Mouse (Mus musculus) midbrain, embryonic 13.5 days (tissue): ENCODE results near the gene Sh3bp4. TPM values are rescaled to one million over a fixed set of nuclear protein-coding genes. Genes with fewer than 3 reads are reported as not detected.

Experiments used
- ATAC-seq: fragments of 200-750 bp; cut with Nextera tagmentation; 2 replicates; pipeline ENCODE4 v1.8.0; 2017; ENCODE audit warnings: mild to moderate bottlenecking, moderate TSS enrichment, moderate library complexity
- H3K27ac ChIP-seq: fragments of 300-500 bp; sonication (generic); 2 replicates; pipeline ENCODE4 v1.5.1; 2015; ENCODE audit warnings: inconsistent platforms, mild to moderate bottlenecking, moderate library complexity
- H3K27me3 ChIP-seq: fragments of 300-500 bp; sonication (generic); 2 replicates; pipeline ENCODE4 v1.6.1; 2015; ENCODE audit warnings: mild to moderate bottlenecking, inconsistent platforms
- H3K36me3 ChIP-seq: fragments of 300-500 bp; sonication (generic); 2 replicates; pipeline ENCODE4 v1.6.1; 2015; ENCODE audit warnings: mild to moderate bottlenecking, inconsistent platforms
- H3K4me1 ChIP-seq: fragments of 300-500 bp; sonication (generic); replicated peaks from 2 replicates; pipeline ENCODE4 v1.6.1; 2015; ENCODE audit warnings: inconsistent platforms
- H3K4me2 ChIP-seq: fragments of 300-500 bp; sonication (generic); replicated peaks from 2 replicates; pipeline ENCODE4 v1.6.1; 2015; ENCODE audit warnings: moderate library complexity, mild to moderate bottlenecking, inconsistent platforms
- H3K4me3 ChIP-seq: fragments of 300-500 bp; sonication (generic); replicated peaks from 2 replicates; pipeline ENCODE4 v1.5.1; 2015; ENCODE audit warnings: mild to moderate bottlenecking, inconsistent platforms
- H3K9ac ChIP-seq: fragments of 300-500 bp; sonication (generic); replicated peaks from 2 replicates; pipeline ENCODE4 v1.6.1; 2015; ENCODE audit warnings: mild to moderate bottlenecking, inconsistent platforms
- H3K9me3 ChIP-seq: fragments of 300-500 bp; sonication (generic); 2 replicates; pipeline ENCODE4 v1.6.1; 2016; ENCODE audit warnings: mild to moderate bottlenecking, inconsistent platforms
- WGBS: fragments of 180-500 bp; shearing (Covaris S2); methylation state at CpG from one replicate; pipeline ENCODE4 v1.1.7; 2015; 5-methylcytosine and 5-hydroxymethylcytosine counted together
- polyA plus RNA-seq: library from polyadenylated mRNA; unstranded; fragments of >200 nt; fragmentation: Nextera tagmentation; extraction: Ambion mirVana; gene quantifications from 2 replicates; pipeline ENCODE4 v1.2.1, GENCODE M21; 2015

Sh3bp4 gene
- polyA plus RNA-seq, 1 experiment from 2014 or later = 13.2 TPM

DNA sequence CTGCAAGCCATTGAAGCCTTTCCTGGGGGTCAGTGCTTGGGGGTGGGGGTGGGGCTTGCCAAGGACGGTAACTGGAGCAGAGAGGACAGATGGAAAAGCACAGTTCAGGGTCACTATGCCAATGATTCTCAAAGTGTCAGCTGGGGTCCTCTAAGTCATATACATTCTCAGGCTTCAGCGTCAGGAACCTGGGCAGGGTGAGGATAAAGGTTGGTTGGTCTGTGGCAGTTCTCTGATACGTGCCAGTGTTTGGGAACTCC is 32.7 kb downstream of the Sh3bp4 start:
- ATAC-seq = no peak
- 29% methylated on average over 3 of the region's 3 CpGs for WGBS
- H3K27ac ChIP-seq = no peak overlapping the region

DNA sequence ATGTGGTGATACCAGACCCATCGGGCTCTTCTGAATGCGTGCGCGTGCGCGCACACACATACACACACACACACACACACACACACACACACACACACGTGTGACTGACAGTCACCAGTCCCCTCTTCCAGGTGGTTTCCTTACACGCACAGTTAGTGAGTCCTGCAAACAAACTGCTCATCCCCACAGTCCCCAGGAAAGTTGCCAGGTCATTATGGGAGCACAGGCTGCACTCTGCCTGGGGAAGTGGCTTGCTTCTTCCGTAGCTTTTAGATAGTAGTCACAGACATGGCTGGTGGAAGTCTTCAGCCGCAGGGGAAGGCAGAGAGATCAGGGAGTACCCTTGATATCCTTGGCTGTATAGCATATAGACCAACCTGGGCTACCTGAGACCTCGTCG is 33.3 kb downstream of the Sh3bp4 start:
- WGBS = 89% methylated on average over 12 of the region's 12 CpGs
- no peak overlapping the region for H3K4me2 ChIP-seq
- H3K27me3 ChIP-seq = no peaks in the 10 kb centered on the region
- H3K4me3 ChIP-seq = no peak overlapping the region
- no peaks in the 10 kb centered on the region for H3K9me3 ChIP-seq
- no peaks in the 10 kb centered on the region for H3K36me3 ChIP-seq
- H3K27ac ChIP-seq = no peak overlapping the region
- H3K9ac ChIP-seq = no peak overlapping the region
- no peak for ATAC-seq
- peaks cover 39% of the 10 kb centered on the region for H3K4me1 ChIP-seq

More for the DNA sequence above, 32.7 kb downstream of the Sh3bp4 start:
- H3K36me3 ChIP-seq = no peaks in the 10 kb centered on the region
- H3K4me1 ChIP-seq = peaks cover 33% of the 10 kb centered on the region
- H3K9ac ChIP-seq = no peak overlapping the region
- H3K27me3 ChIP-seq = no peaks in the 10 kb centered on the region
- no peak overlapping the region for H3K4me2 ChIP-seq
- H3K4me3 ChIP-seq = no peak overlapping the region
- no peaks in the 10 kb centered on the region for H3K9me3 ChIP-seq

DNA sequence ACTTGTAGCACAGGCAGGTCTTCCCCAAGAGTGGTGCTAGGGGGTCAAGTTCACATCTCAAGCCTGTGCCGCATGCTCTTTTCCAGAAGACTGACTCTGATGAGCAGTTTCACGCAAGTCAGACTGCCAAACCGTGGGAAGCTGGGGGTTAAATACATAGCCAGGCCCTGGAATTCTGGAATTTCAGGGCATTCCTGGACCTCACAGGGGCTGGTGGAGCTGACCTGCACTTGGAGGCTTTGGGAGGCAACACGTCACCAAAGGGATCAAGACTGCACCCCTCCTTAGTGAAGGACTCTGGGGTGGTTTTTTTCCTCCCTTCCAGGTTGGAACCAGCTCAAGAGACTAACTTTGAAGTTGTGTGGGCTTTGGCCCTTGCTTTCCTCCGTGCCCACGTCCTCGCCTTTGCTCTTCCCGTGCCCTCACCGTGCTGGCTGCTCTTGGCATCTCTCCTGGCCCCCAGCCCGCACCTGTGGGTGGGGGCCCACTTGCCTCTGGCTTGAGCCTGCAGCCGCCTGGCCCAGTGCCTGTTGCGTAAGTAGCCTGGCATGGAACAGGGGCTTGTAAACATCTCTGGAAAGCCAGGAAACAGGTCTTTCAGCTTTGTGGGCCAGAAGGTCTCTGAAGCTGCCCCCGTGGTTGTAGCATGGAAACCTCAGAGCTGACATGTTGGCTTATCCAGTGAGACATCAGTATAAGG is 34.0 kb downstream of the Sh3bp4 start:
- Histone ChIP-seq H3K27ac (no peak overlapping the region), H3K4me3 (no peak overlapping the region)
- WGBS = 82% methylated on average over 13 of the region's 13 CpGs

DNA sequence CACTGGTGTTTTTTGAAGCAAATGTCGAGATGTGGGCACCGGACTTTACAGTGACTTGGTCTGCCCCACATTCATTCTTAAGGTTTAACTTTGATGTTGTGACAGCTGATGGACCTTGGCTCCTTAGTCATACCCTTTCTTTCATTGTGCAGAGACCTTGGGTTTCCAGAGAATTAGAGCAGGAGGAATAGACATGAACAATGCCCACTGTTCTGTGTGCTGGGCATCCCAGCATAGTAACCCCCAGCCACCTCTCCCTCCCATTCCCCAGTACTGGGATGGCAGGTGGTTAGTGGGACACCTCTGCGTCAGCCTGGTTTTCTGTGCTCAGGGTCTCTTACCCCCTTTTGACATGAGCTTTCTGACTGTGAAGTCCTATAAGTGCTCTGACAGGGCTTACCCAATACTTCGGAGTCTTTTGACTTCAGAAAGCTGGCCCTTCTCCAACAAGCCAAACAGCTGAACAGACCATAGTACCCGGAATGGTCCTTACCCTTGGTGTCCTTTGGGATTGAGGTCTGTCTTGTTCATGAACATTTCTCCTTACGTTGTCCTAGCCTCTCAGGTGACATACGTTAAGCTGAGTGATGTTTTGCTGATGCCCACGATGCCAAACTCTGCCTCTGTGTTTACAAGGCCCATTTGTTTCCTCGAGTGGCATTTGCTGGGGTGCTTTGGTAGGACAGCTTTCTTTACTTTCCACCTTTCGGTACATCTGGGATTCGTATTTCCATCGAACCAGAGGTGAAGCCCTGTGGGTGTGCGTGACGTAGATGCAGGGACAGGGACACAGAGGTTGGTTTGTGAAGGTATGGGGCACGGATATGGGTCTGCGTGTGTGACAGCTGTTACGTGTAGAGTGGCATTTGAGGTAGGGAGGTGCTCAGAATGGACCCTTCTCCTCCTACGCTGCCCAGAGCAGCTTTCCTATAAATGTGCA is 35.9 kb downstream of the Sh3bp4 start:
- Histone ChIP-seq H3K9ac (no peak overlapping the region), H3K4me2 (no peak overlapping the region), H3K36me3 (no peaks in the 10 kb centered on the region), H3K4me3 (no peak overlapping the region), H3K27ac (no peak overlapping the region), H3K9me3 (no peaks in the 10 kb centered on the region), H3K27me3 (no peaks in the 10 kb centered on the region), H3K4me1 (peaks cover 42% of the 10 kb centered on the region)
- WGBS = 91% methylated on average over 18 of the region's 18 CpGs
- ATAC-seq = no peak

More for the DNA sequence above, 34.0 kb downstream of the Sh3bp4 start:
- Histone ChIP-seq H3K4me1 (peaks cover 42% of the 10 kb centered on the region), H3K9me3 (no peaks in the 10 kb centered on the region), H3K36me3 (no peaks in the 10 kb centered on the region), H3K27me3 (no peaks in the 10 kb centered on the region), H3K9ac (no peak overlapping the region), H3K4me2 (no peak overlapping the region)
- ATAC-seq = no peak

DNA sequence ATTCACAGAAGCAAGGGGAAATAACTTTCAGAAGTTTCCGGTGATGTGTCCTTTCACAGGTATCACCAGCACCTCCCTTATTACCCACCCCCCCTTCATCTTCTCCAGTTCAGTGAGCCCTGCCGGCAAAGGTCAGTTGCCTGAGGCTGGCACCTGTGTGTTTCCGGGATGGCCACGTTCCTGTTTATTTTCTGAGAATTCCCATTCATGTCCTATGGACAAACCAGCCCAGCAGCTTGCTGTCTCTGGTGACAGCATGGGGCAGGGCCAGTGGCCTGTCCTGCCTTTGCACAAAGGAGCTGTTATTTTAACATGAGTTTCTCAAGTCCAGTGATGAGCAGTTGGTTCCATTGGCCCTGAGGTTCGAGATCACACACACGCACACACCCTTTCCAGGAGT is 37.3 kb downstream of the Sh3bp4 start:
- Histone ChIP-seq H3K4me3 (no peak overlapping the region), H3K4me2 (no peak overlapping the region), H3K36me3 (no peaks in the 10 kb centered on the region), H3K27ac (no peak overlapping the region), H3K4me1 (peaks cover 39% of the 10 kb centered on the region), H3K27me3 (no peaks in the 10 kb centered on the region), H3K9ac (no peak overlapping the region), H3K9me3 (no peaks in the 10 kb centered on the region)
- no peak for ATAC-seq
- 62% methylated on average over 6 of the region's 6 CpGs for WGBS

DNA sequence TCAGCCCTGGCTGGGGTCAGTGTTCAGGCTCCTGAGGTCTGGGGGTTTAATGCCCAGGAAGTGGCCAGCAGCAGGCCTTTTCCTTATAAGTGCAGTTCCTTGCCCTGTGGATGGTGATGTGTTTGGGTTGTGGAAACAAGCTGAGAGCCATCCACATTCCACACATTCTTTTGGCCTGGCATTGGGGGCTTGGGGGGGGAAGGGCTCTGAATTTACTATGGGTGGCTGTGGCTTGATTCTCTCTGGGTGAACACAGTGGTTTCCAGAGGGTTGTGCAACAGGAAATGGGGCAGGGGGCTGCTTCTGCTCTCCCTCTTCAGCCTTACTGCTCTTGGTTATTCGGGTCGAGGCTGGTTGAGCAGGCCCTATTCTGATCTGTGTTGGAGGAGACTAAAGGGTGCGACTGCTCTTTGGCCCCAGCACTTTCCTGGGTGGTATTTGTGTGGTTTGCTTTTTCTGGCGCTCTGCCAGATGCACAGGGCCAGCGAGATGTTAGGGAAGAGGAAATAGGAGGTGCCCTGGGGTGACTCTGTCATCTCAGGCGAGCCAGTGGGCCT is 38.2 kb downstream of the Sh3bp4 start:
- H3K9me3 ChIP-seq = no peaks in the 10 kb centered on the region
- no peak for ATAC-seq
- no peak overlapping the region for H3K4me2 ChIP-seq
- H3K36me3 ChIP-seq = no peaks in the 10 kb centered on the region
- H3K4me3 ChIP-seq = no peak overlapping the region
- H3K9ac ChIP-seq = no peak overlapping the region
- peaks cover 30% of the 10 kb centered on the region for H3K4me1 ChIP-seq
- WGBS = 32% methylated on average over 6 of the region's 6 CpGs
- H3K27ac ChIP-seq = no peak overlapping the region
- H3K27me3 ChIP-seq = no peaks in the 10 kb centered on the region

DNA sequence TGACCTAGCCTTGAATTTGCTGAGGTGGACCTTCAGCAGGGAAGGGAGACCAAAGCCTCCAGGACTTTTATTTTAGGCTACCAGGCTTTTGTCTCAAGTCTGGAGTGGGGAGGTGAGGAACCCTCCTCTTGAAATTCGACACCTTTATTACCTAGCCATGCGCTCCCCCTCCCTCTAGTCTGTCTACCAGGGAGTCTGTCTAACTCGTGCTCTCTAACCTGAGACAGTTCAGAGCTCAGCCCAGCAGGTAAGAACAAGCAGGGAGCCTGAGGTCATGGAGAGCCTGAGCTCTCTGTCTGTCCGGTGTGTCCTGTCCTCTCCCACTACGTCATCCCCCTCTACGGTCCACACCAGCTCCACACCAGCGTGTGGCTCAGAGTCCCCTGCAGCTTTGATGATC is 39.6 kb downstream of the Sh3bp4 start:
- Histone ChIP-seq H3K27me3 (no peaks in the 10 kb centered on the region), H3K9me3 (no peaks in the 10 kb centered on the region), H3K4me3 (no peak overlapping the region), H3K4me1 (peaks cover 21% of the 10 kb centered on the region), H3K36me3 (no peaks in the 10 kb centered on the region), H3K4me2 (no peak overlapping the region), H3K27ac (no peak overlapping the region), H3K9ac (no peak overlapping the region)
- ATAC-seq = no peak
- 64% methylated on average over 7 of the region's 7 CpGs for WGBS

DNA sequence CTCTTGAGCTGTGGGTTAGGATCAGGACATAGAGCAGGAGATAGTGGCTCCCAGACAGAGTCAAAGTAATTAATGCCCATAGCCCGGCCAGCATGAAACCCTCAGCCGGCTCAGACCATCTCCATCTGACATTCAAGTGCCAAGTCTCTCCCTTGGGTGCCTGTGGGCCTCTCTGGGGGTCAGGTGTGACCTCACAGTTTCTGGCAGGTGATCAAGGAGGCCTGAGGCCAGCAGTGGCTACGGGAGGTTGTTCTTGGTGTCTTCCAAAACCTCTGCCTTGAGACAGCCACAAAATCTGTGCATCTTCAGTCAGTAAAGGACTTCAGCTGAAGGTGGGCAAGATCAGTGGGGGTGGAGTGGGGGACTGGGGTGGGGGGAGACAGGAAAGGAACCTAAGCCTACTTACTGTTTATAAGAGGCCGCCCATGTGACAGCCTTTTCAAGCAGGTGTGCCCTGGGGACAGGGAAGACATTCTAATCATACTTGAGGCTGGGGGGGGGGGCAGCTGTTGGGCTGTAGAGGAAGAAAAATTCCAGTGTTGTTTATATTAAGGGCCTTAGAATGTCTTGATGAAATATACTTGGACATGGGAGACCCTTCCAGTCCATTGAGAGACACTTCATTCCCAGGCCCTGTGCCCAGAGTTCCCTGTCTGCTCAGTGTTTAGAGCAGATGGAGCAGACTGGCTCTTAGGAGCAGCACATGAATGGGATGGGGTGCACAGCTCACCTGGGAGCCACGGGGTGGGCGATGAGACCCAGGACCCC is 40.7 kb downstream of the Sh3bp4 start:
- Histone ChIP-seq H3K4me1 (peaks cover 21% of the 10 kb centered on the region), H3K4me2 (no peak overlapping the region), H3K9me3 (no peaks in the 10 kb centered on the region), H3K36me3 (no peaks in the 10 kb centered on the region), H3K27me3 (no peaks in the 10 kb centered on the region), H3K4me3 (no peak overlapping the region), H3K9ac (no peak overlapping the region), H3K27ac (no peak overlapping the region)
- ATAC-seq = no peak
- 90% methylated on average over 6 of the region's 6 CpGs for WGBS

DNA sequence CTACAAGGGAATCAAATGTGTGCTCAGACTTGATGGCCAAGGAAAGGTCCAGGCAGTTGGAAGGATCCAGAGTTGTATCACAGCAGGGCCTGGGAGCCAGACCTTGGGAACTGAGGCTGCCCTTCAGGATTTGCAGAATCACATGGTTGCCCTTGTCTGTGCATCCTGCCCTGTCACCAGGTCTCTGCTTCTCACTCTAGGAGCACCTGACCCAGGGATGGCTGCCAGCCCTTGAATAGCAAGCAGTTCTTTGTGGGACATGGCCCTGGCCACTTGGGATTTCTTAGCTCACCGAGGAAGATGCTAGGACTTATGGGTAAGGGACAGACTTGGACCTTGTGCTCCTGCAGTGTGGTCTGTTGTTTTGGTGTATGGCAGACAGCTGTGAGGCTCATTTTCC is 42.3 kb downstream of the Sh3bp4 start:
- no peaks in the 10 kb centered on the region for H3K36me3 ChIP-seq
- no peak overlapping the region for H3K4me3 ChIP-seq
- peaks cover 14% of the 10 kb centered on the region for H3K4me1 ChIP-seq
- H3K9me3 ChIP-seq = no peaks in the 10 kb centered on the region
- no peak for ATAC-seq
- 83% methylated on average over 1 of the region's 1 CpGs for WGBS
- no peaks in the 10 kb centered on the region for H3K27me3 ChIP-seq
- H3K9ac ChIP-seq = no peak overlapping the region
- H3K4me2 ChIP-seq = no peak overlapping the region
- H3K27ac ChIP-seq = no peak overlapping the region

DNA sequence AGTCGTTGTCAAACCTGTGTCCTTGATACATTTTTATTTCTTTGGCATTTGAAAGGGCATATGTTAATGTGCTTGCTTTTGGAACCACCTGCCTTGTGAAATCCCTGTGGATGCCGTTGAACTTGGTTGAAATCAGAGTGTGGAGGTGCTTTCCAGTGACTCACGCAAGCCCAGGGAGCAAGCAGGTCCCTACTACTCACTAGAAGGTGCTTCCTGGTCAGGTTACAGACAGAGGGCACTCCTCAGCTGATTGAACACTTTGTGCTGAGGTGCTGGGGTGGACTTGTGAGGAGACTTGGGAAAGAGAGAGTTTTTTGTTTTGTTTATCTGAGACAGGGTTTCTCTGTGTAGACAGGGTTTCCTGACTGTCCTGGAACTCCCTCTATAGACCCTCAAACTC is 43.5 kb downstream of the Sh3bp4 start:
- ATAC-seq = no peak
- no peak overlapping the region for H3K4me2 ChIP-seq
- H3K27me3 ChIP-seq = no peaks in the 10 kb centered on the region
- no peaks in the 10 kb centered on the region for H3K9me3 ChIP-seq
- 92% methylated on average over 3 of the region's 3 CpGs for WGBS
- H3K4me1 ChIP-seq = peaks cover 2% of the 10 kb centered on the region
- no peak overlapping the region for H3K27ac ChIP-seq
- H3K4me3 ChIP-seq = no peak overlapping the region
- no peak overlapping the region for H3K9ac ChIP-seq
- H3K36me3 ChIP-seq = no peaks in the 10 kb centered on the region

DNA sequence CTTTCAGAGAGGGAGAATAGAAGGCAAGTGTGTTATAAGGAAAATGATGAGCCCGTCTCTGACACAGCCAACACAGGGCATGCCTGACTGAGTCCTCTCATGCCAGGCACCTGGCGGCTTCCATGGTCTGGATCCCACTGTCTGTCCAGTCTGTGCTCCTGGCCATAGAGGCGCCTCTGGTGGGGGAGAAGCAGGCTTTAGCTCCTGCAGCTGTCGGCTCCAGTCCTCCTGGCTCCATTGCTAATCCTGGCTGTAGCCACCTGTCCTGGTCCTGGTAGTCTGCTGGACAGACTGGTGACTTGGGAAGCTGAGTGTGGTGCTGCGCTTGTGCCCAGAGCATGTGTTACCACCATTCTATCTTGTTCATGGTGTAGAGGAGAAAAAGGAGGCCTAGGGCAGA is 46.8 kb downstream of the Sh3bp4 start:
- ATAC-seq = no peak
- no peak overlapping the region for H3K4me2 ChIP-seq
- H3K27me3 ChIP-seq = no peaks in the 10 kb centered on the region
- H3K9ac ChIP-seq = no peak overlapping the region
- H3K9me3 ChIP-seq = no peaks in the 10 kb centered on the region
- H3K36me3 ChIP-seq = no peaks in the 10 kb centered on the region
- 80% methylated on average over 5 of the region's 5 CpGs for WGBS
- H3K4me3 ChIP-seq = no peak overlapping the region
- H3K4me1 ChIP-seq = peaks cover 19% of the 10 kb centered on the region
- H3K27ac ChIP-seq = no peak overlapping the region

DNA sequence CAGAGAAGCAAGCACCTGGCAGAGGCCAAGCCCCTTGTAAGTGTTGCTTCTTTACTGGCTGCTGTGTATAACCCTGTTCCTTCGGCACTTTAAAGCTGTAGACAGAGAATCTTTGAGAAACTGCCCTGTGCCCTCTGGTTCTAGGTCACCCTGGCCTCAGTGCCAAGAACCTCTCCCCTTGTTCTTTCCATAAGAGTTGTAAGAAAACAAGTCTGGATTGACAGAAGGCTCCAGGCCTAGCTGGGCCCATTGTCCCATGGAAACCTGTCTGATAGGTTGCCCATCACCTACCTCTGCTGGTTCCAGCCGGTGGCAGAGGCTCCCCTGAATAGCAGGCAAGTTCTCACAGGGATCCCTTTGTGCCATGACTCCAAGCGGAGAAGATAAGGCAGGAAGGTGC is 47.9 kb downstream of the Sh3bp4 start:
- ATAC-seq = no peak
- 87% methylated on average over 3 of the region's 3 CpGs for WGBS
- Histone ChIP-seq H3K36me3 (no peaks in the 10 kb centered on the region), H3K4me1 (peaks cover 19% of the 10 kb centered on the region), H3K9me3 (no peaks in the 10 kb centered on the region), H3K27ac (no peak overlapping the region), H3K4me3 (no peak overlapping the region), H3K9ac (no peak overlapping the region), H3K4me2 (no peak overlapping the region), H3K27me3 (no peaks in the 10 kb centered on the region)
